Mouse (Mus musculus): ENCODE data around the gene Igf2r.

Gene Igf2r

DNA sequence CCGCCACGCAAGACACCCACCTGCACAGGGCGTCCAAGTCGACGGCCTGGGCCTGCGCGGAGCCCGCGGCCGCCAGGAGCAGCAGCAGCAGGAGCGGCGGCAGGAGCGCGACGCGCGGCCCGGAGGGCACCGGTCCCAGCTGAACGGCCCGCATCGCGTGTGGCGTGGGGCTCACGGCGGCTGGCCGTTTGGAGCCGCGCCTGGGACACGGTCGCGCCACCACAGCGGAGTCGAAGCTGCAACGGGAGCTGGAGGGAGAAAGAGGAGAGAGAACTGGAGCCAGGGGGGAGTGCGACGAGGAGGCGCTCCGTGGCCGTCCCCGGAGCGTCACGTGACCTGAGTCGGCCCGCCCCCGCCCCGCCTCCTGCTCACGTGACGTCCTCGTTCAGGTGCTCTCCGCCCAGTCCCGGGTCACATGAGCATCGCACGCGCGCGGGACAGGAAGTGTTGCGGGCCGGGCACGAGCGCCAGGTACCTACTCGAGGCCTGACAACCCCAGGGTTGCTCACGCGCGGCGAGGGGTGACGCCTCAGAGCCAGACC is at the start of gene Igf2r:
Gene Igf2r, minus strand, starts transcription at position 285 of the 542 bp plus-strand sequence.
- DNase-seq (ENCODE audit: low read depth, low spot score), result peak; percentile 77

DNA sequence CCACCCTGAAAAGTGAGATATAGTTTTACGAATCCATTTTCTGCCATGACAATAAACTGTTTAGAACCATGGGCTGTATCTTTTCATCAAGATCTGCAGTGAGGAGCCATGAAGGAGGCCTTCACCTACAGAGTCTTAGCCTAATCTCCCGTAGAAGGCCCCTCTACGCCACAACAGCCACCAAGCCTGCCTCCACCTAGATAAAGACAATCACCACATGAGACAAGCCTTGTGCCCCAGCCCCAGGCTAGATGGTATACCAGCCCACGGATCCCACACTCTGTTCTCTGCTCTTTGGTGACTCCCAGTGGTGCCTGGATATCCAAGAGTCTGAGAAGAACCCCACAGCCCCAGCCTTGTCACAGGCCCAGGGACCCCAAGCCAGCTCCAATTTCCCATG is 46.4 kb upstream of the Igf2r start:
- DNase-seq (ENCODE audit: low read depth, low spot score), result no peak

DNA sequence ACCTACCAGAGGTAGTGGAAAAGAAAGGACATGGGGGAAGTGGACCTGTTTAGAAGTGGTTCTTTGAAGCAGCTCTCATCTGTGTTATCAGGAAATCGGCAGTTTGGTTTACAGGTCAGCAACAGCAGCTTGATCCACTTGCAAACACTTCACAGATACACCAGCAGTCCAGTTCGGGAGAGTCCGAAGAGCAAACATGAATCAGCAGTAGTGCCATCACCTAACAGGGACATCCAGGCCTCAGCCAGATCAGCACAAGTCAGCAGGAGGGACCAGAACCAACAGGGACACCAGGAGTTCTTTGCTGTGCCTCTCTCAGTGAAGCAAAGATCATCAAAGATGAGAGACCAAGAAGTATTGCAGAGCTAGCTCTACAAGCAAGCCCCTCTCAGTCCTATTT is 45.0 kb upstream of the Igf2r start:
- DNase-seq (ENCODE audit: low read depth, low spot score), result no peak

DNA sequence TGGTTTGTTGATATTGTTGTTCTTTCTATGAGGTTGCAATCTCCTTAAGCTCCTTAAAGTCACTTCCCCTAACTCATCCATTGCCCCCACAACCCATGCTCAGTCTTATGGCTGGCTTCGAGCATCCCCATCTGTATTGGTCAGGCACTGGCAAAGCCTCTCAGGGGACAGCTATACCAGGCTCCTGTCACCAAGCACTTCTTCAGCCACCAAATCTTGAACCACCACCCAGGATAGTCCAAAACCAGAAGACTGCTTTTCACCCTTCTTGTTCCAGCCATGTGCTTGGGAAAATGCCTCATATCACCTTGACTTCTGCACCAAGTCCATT is 41.5 kb upstream of the Igf2r start:
- DNase-seq (ENCODE audit: low read depth, low spot score), result no peak

DNA sequence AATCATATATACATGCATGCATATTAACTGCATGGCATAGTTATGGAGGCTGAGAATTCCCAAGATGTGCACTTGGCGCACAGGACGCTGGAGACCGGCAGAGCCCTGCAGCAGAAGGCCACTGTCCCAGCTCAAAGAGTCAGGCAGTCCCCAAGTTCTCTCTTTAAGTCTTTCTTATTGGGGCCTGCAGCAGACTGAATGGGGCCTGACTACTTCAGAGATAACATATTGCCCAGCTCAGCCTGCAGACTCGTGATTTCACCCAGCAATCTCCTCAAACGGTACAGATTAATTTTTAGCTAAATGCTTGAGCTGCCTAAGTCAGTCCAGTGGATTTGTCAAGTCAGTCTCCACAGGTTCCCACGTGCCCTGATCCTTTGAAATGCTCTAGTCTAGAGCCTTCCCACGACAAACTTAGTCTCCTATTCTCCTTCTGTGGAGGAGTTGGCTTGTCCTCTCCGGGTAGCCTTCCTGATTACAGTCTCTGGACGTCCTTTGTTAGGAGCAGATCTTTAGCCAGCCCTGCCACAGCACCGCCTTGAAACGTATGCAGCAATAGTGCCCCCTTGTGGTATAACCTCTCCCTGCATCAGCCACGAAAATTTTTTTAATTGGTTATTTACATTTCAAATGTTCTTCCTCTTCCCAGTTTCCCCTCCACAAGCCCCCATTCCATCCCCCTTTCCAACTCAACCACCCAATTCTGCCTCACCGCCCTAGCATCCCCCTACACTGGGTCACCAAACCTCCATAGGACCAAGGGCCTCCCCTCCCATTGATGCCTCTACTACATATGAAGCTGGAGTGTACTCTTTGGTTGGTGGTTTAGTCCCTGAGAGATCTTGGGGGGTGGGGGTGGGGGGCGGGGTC is 40.9 kb upstream of the Igf2r start:
- DNase-seq (ENCODE audit: low read depth, low spot score), result peak; percentile 36

DNA sequence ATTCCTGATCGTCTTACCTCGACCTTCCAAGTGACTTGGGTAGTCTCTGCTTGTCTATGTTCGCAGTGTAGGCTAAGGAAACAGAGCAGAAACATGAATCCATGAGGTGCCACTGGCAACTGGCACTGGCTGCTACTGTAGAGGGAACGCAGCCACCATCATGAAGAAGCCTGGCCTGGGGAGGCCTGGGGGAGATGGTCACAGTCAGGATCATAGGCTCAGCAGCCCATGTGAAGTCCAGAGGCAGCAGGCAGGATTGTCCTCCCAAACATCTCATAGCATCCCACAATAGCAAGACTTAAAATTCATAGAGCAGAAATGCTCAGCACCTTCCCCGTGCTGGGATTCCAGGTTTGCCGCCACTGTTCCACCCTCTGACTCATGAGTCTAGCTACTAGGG is 39.4 kb upstream of the Igf2r start:
- DNase-seq (ENCODE audit: low read depth, low spot score), result no peak

DNA sequence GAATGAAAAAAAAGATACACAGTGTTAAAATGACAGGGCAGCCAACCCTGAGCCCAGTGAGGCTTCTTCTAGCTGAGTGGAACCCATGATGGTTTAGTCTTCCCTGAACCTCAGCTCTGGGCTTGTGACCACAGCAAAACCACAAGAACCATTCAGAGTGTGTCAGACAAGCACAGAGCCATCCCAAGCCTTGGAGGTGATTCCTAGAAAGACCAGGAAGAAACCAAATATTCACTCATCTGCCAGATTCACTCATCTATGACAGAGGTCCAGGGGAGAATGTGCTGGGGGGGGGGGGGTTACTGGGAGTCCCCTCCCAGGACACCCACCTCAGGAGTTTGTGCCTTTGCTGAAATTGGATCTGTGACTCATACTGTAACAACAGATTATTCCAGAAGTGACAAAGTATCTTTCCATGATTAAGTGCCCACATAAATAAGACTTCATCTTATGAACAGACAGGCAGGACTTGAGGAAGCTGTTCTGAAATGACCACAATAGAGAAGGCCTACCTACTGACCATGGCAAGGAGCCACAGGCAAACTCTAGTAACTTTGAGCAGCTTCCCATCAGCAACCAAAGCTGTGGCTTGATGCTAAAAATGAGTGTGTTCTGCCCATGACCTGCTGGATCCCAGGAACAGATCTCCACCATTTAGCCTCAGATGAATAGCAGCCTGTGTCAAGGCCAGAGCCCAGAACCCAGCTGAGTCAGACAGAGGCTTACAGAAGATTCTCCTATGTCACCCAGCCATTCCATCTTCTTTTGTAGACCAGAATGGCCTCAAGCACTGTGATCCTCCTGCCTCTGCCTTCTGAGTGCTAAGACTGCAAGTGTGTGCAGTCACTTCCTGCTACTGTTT is 35.4 kb upstream of the Igf2r start:
- no peak for DNase-seq (ENCODE audit: low read depth, low spot score)

DNA sequence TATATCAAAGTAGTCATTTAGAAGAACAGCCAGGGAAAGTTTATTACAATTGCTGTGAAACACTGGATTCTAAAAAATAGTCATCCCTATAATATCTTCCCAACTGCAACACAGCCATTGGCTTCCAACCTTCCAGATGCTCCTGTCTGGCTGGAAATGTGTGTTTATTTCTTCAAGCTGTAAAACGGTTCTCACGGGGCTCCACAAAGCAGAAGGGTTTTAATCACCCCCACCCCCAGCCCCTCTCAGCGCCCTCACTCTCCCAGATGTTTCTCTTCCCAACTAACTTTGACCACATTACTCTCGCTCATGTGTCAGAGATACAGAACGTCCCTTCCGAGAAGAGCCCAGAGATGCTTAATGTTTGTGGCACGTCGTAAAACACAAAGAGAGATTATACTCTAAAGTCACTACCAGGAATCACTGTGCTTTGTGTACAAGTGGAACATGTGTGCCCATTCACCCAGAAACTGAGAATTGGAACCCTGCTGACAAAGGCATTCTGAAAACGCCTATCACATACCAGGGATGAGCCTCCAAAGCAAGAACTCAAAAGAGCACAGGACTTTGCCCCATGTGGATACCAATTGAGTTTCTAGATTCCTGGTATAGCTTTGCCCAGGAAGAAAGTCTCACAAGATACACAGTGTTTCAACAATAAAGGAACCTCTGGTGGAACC is 32.5 kb upstream of the Igf2r start:
- no peak for DNase-seq (ENCODE audit: low read depth, low spot score)

DNA sequence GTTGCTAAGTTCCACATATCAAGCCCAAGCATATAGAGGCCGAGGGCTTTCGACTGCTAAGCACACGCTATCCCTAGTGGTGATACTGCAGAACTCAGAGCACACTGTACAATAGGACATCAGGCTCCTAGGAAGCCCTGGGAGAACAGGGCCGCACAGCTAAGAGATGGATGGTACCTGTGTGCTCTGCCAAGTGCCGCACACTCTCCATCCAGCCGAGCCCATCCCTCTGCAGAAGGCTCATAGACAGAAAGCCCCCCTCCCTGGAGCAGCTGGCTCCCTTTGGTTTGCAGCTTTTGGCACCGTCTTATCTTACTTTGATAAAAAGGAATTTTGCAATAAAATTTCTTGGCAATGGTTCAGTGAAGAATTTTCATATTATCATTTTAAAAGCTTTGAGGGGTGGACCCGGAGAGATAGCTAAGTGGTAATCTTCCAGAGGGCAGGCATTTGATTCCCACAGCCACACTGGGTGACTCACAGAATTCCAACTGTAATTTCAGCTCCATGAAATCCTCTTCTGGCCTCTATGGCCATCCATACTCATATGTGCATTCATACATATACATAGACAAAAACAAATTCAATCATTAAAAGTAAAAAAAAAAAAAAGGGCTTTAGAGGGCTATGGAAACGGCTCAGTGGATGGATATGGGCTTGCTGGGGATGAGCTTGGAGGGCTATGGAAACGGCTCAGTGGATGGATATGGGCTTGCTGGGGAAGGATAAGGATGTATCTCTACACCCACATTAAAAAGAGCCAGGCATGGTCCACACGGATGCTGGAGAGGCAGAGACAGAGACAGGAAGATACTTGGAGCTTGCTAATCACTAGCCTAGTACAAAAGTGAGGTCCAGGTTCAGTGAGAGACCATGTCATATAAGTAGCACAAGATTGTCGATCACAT is 30.2 kb upstream of the Igf2r start:
- DNase-seq (ENCODE audit: low read depth, low spot score), result no peak

DNA sequence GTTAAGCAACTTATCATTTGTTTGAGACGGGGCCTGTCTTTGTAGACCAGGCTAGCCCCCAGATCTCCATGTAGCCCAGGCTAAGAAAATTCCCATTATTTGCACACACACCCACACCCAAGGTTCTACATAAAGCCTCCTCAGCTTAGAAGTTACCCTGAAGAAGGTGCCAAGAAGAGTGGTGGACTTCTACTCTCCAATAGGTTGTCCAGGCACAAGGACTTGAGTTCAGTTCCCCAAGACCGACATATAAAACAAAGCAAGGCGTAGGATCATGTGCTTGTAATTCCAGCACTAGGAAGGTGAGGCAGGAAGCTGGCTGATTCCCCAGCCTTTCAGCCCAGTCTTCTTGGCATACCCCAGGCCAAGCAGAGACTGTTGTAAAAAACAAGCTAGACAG is 29.1 kb upstream of the Igf2r start:
- DNase-seq (ENCODE audit: low read depth, low spot score), result no peak

DNA sequence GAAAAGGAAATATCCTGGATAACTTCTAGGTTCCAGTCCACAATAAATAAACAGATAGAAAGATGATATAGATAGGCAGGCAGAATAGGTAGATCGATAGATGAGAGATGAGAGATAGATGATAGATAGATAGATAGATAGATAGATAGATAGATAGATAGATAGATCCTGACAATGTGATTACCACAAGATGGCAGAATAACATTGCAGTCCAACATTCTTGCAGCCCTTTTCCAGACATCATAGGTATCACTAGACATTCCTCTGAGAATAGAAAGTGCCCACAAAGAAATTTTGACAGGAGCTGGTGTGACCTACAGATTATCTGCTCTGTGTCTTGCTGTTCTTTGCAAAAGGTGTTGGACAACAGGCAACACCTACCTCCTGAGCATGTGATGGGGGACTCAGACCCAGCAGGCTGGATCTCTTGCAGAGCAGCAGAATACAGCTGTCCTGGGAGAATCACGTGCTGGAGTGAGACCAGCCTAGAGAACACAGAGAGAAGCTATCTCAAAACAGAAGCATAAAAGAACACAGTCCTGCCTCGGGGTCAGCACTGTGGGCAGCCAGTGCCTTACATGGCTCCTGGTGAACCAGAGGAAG is 28.1 kb upstream of the Igf2r start:
- no peak for DNase-seq (ENCODE audit: low read depth, low spot score)

DNA sequence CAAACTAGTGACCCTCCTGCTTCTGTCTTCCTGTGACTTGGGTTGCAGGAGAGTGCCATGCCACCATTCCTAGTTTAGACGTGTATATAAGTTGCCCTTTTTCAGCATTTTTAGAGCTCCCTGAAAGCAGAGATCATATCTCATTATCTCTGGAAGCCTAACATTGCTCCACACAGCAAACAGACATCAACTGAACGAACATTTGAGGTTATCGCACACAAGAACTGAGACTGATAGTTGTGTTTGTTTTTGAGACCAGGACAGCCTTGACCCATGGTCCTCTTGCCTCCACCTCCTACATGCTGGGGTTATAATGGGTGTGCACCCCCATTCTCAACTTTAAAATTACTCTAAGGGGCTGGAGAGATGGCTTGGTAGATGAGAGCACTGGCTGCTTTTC is 27.2 kb upstream of the Igf2r start:
- DNase-seq (ENCODE audit: low read depth, low spot score), result no peak

DNA sequence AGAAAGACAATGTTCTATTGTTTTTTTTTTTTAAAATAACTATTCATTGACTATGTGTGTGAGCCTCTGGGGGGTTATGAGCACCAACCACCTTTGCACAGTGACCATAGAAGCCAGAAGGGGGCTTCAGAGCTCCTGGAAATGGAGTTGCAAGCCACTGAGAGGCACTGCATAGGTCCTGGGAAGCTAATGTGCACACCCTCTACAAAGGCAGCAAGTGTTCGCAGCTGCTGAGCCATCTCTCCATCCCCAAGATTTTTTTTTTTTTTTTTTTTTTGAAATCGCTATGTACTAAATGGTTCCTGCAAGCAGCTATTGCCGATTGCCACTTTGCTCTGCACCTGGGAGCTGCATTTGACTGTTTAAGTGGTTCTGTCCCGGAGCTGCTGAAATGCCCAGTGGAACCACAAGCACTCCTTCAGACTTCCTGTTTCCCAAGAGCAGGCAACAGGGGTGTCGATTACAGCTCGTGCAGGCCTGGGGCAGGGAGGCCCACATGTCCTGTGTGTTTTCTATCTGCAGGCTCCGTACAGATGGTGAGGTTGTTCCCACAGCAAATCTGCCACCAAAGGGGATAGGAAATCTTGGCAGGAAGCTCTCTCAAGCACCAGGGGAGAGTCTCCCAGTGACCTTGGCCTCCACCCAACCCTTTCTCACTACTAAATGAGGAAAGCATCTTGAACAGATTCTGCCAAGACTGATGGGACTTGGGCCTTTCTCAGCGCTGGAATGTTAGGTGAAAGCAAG is 24.4 kb upstream of the Igf2r start:
- DNase-seq (ENCODE audit: low read depth, low spot score), result no peak

DNA sequence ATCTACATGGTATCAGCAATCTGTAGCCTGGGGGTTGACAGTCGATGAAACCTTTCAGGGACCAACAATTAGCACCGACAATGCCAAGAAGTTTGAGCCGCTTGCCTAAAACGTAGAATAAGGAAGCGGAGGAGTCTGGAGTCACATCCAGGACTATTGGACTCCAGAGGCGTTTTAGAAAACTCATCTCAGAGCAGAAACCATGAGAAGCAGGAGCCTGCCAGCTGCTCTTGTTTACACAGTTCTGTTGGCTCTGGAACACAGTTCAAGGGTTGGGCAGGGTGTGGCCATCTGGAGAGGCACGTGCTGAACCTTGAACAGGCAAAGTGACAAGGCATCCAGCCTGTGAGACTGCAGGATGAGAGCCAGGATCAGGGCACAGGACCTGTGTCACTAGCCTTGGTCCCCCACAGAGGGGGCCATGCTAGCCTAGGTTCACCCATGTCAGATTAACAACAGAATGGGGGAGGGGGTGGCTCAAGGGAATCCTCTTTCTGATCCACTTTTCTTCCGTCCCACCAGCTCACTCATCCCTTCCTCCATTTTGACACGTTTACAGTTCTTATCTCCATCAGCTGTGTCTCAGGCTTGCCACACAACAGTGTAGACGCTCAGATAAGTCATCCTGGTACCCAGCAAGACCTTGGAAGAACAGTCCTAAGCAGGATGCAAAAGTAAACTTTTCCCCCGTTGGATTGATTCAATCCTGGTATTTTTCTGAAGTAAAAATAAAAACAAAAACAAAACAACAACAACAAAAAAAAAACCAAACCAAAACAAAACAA is 23.1 kb upstream of the Igf2r start:
- DNase-seq (ENCODE audit: low read depth, low spot score), result no peak

DNA sequence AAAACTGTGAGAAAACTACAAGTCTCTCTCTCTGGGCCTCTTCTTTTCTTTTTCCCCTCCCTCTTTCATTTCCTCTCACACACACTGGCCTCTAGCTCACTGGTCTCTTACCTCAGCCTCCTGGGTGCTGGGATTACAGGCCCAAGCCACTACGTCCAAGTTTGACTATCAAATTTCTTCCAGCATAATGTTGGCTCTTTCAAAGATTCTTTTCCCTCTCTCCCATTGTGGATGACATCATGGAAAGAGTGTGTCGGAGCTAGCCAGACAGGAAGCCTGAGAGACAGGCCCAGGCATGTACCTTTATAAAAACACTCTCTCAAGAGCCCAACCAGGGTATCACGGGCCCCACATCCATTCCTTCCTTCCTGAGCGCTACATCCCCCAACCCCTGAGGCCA is 22.0 kb upstream of the Igf2r start:
- no peak for DNase-seq (ENCODE audit: low read depth, low spot score)

DNA sequence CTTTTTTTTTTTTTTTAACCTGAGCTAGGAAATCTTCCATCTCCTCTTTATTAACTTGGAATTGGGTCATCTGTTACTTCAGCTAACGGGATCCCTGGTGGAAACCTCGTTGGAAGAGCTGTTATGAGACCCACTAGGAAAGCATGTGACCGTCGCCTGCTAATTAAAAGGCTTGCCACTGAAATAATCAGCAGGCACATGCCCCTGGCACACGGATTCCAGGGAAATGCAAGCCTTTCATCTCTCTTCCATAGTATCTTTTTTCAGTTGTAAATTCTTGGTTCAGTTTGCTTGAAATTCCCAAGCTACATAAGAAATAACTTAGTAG is 21.6 kb upstream of the Igf2r start:
- DNase-seq (ENCODE audit: low read depth, low spot score), result no peak

DNA sequence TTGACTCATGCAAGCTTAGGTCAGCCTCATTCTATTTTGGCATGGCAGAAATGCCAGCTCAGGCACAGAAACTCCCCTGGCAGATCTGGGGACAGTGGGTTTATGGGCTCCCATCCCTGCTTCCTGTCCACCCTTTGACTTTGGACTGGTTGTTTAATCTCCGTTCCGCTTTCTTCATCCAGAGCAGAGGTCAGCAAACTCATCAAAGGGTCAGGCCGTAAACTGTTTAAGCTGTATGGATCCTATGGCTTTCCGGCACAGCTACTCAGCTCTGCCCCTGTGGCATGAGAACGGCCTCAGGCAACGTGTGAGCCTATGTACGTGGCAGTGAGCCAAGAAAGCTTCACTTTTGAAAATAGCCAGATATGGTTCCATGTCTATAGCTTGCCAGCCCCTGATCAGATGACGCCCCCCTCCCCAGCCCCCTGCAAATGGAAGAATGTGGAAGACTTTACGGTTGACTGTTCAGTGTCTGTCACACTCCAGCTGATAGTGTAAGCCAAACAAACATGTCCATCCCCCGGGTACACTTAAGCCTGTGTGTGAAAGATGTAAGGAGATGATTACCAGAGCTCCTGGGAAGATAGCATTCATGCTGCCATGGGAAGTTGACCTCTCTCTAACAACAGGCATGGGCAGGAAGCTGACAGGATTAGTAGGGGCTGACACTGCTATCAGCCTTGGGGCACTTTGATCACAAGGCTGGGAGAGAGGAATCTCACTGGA is 21.1 kb upstream of the Igf2r start:
- DNase-seq (ENCODE audit: low read depth, low spot score), result no peak

All from retina, postnatal 7 days (tissue).